Mouse (Mus musculus): ENCODE data around the gene Gm17490. TPM values are rescaled to one million over a fixed set of nuclear protein-coding genes. Genes with fewer than 3 reads are reported as not detected.

Gm17490 gene
- polyA plus RNA-seq, 1 experiment = not detected

- H3K36me3 ChIP-seq (ENCODE audit: control insufficient read depth, insufficient read depth) = no peaks in the 10 kb centered on the region
- H3K4me2 ChIP-seq (ENCODE audit: low read depth) = no peak overlapping the region
- no peak overlapping the region for H3K4me3 ChIP-seq
- TF ChIP-seq REST (IDR thresholded peaks at IDR 0.05; ENCODE audit: insufficient read depth, insufficient read length) (no peak), MYOG (IDR thresholded peaks at IDR 0.05; ENCODE audit: control insufficient read depth in 1 of 3, insufficient read depth in 1 of 3, insufficient read length in 2 of 3, low read depth in 2 of 3) (no peak), USF1 (IDR thresholded peaks at IDR 0.05; ENCODE audit: low read depth) (no peak), POLR2AphosphoS2 (IDR thresholded peaks at IDR 0.05; ENCODE audit: insufficient read length, low read depth) (no peak)
- no peaks in the 10 kb centered on the region for H3K79me2 ChIP-seq (ENCODE audit: control insufficient read depth, insufficient read depth)
- H3ac ChIP-seq (ENCODE audit: control insufficient read depth, insufficient read length) = no peak overlapping the region
- H3K27me3 ChIP-seq (ENCODE audit: control insufficient read depth, insufficient read depth, insufficient read length) = no peaks in the 10 kb centered on the region
These were observed 26.1 kb upstream of the Gm17490 start for GRCm38 (mm10) chr2:11652196-11652595.

GRCm38 (mm10) chr2:11651476-11651875, 25.4 kb upstream of the Gm17490 start:
- no peaks in the 10 kb centered on the region for H3K79me2 ChIP-seq (ENCODE audit: control insufficient read depth, insufficient read depth)
- H3K36me3 ChIP-seq (ENCODE audit: control insufficient read depth, insufficient read depth) = no peaks in the 10 kb centered on the region
- no peaks in the 10 kb centered on the region for H3K27me3 ChIP-seq (ENCODE audit: control insufficient read depth, insufficient read depth, insufficient read length)
- H3K4me3 ChIP-seq = no peak overlapping the region
- TF ChIP-seq USF1 (IDR thresholded peaks at IDR 0.05; ENCODE audit: low read depth) (no peak), TCF12 (IDR thresholded peaks at IDR 0.05; ENCODE audit: insufficient read depth, poor library complexity, severe bottlenecking) (no peak), MYOD1 (IDR thresholded peaks at IDR 0.05; ENCODE audit: control insufficient read depth in 1 of 3, insufficient read length in 2 of 3, low read depth in 2 of 3) (no peak), MYOG (IDR thresholded peaks at IDR 0.05; ENCODE audit: control insufficient read depth in 1 of 3, insufficient read depth in 1 of 3, insufficient read length in 2 of 3, low read depth in 2 of 3) (no peak), SRF (IDR thresholded peaks at IDR 0.05; ENCODE audit: control insufficient read depth, insufficient read length, low read depth) (no peak), TCF3 (IDR thresholded peaks at IDR 0.05; ENCODE audit: insufficient read length, low read depth) (no peak)
- H3K4me2 ChIP-seq (ENCODE audit: low read depth) = no peak overlapping the region
- H3ac ChIP-seq (ENCODE audit: control insufficient read depth, insufficient read length) = no peak overlapping the region

- H3K79me2 ChIP-seq (ENCODE audit: control insufficient read depth, insufficient read depth) = no peaks in the 10 kb centered on the region
- H3ac ChIP-seq (ENCODE audit: control insufficient read depth, insufficient read length) = no peak overlapping the region
- H3K27me3 ChIP-seq (ENCODE audit: control insufficient read depth, insufficient read depth, insufficient read length) = no peaks in the 10 kb centered on the region
- H3K4me3 ChIP-seq = no peak overlapping the region
- TF ChIP-seq TCF12 (IDR thresholded peaks at IDR 0.05; ENCODE audit: insufficient read depth, poor library complexity, severe bottlenecking) = no peak
- TF ChIP-seq CEBPB (IDR thresholded peaks at IDR 0.05; ENCODE audit: insufficient read depth, poor library complexity, severe bottlenecking) = no peak
- no peak for TF ChIP-seq E2F4 (IDR thresholded peaks at IDR 0.05; ENCODE audit: insufficient read depth)
- TF ChIP-seq MYOD1 (IDR thresholded peaks at IDR 0.05; ENCODE audit: control insufficient read depth in 1 of 3, insufficient read length in 2 of 3, low read depth in 2 of 3) = no peak
- no peak for TF ChIP-seq TCF3 (IDR thresholded peaks at IDR 0.05; ENCODE audit: insufficient read length, low read depth)
- no peak for TF ChIP-seq POLR2AphosphoS2 (IDR thresholded peaks at IDR 0.05; ENCODE audit: insufficient read length, low read depth)
- TF ChIP-seq POLR2A (IDR thresholded peaks at IDR 0.05; ENCODE audit: insufficient read length, low read depth) = no peak
- TF ChIP-seq MAX (IDR thresholded peaks at IDR 0.05; ENCODE audit: low read depth) = no peak
- no peak for TF ChIP-seq MYOG (IDR thresholded peaks at IDR 0.05; ENCODE audit: control insufficient read depth in 1 of 3, insufficient read depth in 1 of 3, insufficient read length in 2 of 3, low read depth in 2 of 3)
- TF ChIP-seq SRF (IDR thresholded peaks at IDR 0.05; ENCODE audit: control insufficient read depth, insufficient read length, low read depth) = no peak
- no peak for TF ChIP-seq USF1 (IDR thresholded peaks at IDR 0.05; ENCODE audit: low read depth)
- TF ChIP-seq REST (IDR thresholded peaks at IDR 0.05; ENCODE audit: insufficient read depth, insufficient read length) = no peak
- H3K4me2 ChIP-seq (ENCODE audit: low read depth) = no peak overlapping the region
- H3K36me3 ChIP-seq (ENCODE audit: control insufficient read depth, insufficient read depth) = no peaks in the 10 kb centered on the region
These were observed 19.2 kb upstream of the Gm17490 start for GRCm38 (mm10) chr2:11645297-11645696.

GRCm38 (mm10) chr2:11644057-11644456, 18.0 kb upstream of the Gm17490 start:
- no peak overlapping the region for H3K4me2 ChIP-seq (ENCODE audit: low read depth)
- no peaks in the 10 kb centered on the region for H3K27me3 ChIP-seq (ENCODE audit: control insufficient read depth, insufficient read depth, insufficient read length)
- no peaks in the 10 kb centered on the region for H3K36me3 ChIP-seq (ENCODE audit: control insufficient read depth, insufficient read depth)
- H3K4me3 ChIP-seq = no peak overlapping the region
- no peaks in the 10 kb centered on the region for H3K79me2 ChIP-seq (ENCODE audit: control insufficient read depth, insufficient read depth)
- TF ChIP-seq POLR2A (IDR thresholded peaks at IDR 0.05; ENCODE audit: insufficient read length, low read depth) = no peak
- TF ChIP-seq POLR2AphosphoS2 (IDR thresholded peaks at IDR 0.05; ENCODE audit: insufficient read length, low read depth) = no peak
- no peak for TF ChIP-seq E2F4 (IDR thresholded peaks at IDR 0.05; ENCODE audit: insufficient read depth)
- no peak overlapping the region for H3ac ChIP-seq (ENCODE audit: control insufficient read depth, insufficient read length)

- no peaks in the 10 kb centered on the region for H3K79me2 ChIP-seq (ENCODE audit: control insufficient read depth, insufficient read depth)
- no peak within 1 kb of the TSS for H3K4me2 ChIP-seq (ENCODE audit: low read depth)
- H3K27me3 ChIP-seq (ENCODE audit: control insufficient read depth, insufficient read depth, insufficient read length) = no peaks in the 10 kb centered on the region
- no peak within 1 kb of the TSS for H3K4me3 ChIP-seq
- H3K36me3 ChIP-seq (ENCODE audit: control insufficient read depth, insufficient read depth) = no peaks in the 10 kb centered on the region
- TF ChIP-seq POLR2A (IDR thresholded peaks at IDR 0.05; ENCODE audit: insufficient read length, low read depth) (no peak), MYOG (IDR thresholded peaks at IDR 0.05; ENCODE audit: control insufficient read depth in 1 of 3, insufficient read depth in 1 of 3, insufficient read length in 2 of 3, low read depth in 2 of 3) (no peak), MAX (IDR thresholded peaks at IDR 0.05; ENCODE audit: low read depth) (no peak)
- no peak within 1 kb of the TSS for H3ac ChIP-seq (ENCODE audit: control insufficient read depth, insufficient read length)
These were observed 16.4 kb upstream of the Gm17490 start, which contains the start of gene Il2ra for GRCm38 (mm10) chr2:11642451-11642941. Gene Il2ra, plus strand, starts transcription at chr2:11642807.
